Mouse (Mus musculus): Measurements from ENCODE around the gene Cntnap5a. TPM values are rescaled to one million over a fixed set of nuclear protein-coding genes. Genes with fewer than 3 reads are reported as not detected.

Gene Cntnap5a
- not detected in 2 replicates for polyA plus RNA-seq (2012; ENCODE audit: low replicate concordance)

DNA sequence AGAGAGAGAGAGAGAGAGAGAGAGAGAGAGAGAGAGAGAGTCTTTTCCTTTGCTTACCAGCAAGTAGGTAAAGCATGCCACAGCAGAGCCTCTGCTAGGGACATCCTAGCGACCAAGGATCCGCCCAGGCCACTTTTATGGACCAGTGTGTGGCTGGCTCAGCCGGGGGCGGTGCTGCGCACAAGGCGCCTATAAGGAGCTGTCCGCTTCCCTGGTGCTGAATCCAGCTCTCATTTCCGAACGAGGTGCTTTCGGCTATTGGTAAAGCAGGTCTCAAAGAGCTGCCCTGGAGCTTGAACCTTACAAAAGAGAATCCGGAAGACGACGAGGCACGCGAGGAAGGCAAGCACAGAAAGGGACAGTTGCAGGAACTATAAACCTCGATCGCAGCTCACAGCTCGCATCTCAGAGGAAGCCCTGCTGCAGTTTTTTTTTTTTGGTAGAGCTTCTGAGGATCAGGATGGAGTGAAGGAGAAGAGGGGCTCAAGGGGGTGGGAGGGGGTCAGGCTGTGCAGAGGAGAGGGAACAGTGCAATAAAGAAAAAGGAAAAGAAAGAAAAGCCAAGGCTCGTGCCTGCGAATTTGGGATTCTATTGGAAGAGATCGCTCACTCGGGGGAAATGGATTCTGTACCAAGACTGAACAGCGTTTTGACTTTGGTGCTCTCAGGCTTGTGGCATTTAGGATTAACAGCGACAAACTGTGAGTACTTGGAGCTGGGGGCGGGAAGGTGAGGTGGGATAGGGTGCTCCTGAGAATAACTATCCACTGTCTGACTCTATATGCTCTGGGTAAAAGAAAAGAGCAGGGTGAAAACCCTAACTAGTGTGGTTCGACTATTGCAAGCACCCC lies at the start of gene Cntnap5a:
TSS of gene Cntnap5a (plus strand) at position 239 of the 851 bp plus-strand sequence.

